Mouse (Mus musculus) stomach, embryonic 16.5 days (tissue): ENCODE measurements at regions not wholly inside any gene's neighbourhood (a gene's known extent, or its start where the extent isn't known, plus 50 kb on each side); places are given as distances from the start of the nearest gene placed in this dataset.

Experiments used
- ATAC-seq: fragments of 200-750 bp; cut with Nextera tagmentation; 2 replicates; pipeline ENCODE4 v1.8.0; 2017; ENCODE audit warnings: moderate number of reproducible peaks, moderate TSS enrichment; ENCODE audit not compliant: insufficient read depth, low FRiP score
- H3K27ac ChIP-seq: fragments of 300-500 bp; sonication (generic); 2 replicates; pipeline ENCODE4 v1.5.1; 2014; ENCODE audit warnings: low read length
- H3K27me3 ChIP-seq: fragments of 300-500 bp; sonication (generic); 2 replicates; pipeline ENCODE4 v1.6.1; 2014; ENCODE audit warnings: low read length, control low read depth, mixed read lengths; ENCODE audit not compliant: control insufficient read depth, insufficient read depth
- H3K36me3 ChIP-seq: fragments of 300-500 bp; sonication (generic); 2 replicates; pipeline ENCODE4 v1.6.1; 2014; ENCODE audit warnings: low read length; ENCODE audit not compliant: control insufficient read depth, insufficient read depth
- H3K4me1 ChIP-seq: fragments of 300-500 bp; sonication (generic); 2 replicates; pipeline ENCODE4 v1.6.1; 2014; ENCODE audit warnings: low read length, control low read depth, mixed read lengths; ENCODE audit not compliant: control insufficient read depth, insufficient read depth
- H3K4me2 ChIP-seq: fragments of 300-500 bp; sonication (generic); 2 replicates; pipeline ENCODE4 v1.6.1; 2014; ENCODE audit warnings: low read depth, low read length, mixed read lengths
- H3K4me3 ChIP-seq: fragments of 300-500 bp; sonication (generic); replicated peaks from 2 replicates; pipeline ENCODE4 v1.5.1; 2014; ENCODE audit warnings: mild to moderate bottlenecking, low read length
- H3K9ac ChIP-seq: fragments of 300-500 bp; sonication (generic); 2 replicates; pipeline ENCODE4 v1.6.1; 2014; ENCODE audit warnings: low read length
- H3K9me3 ChIP-seq: fragments of 300-500 bp; sonication (generic); replicated peaks from 2 replicates; pipeline ENCODE4 v1.6.1; 2016; ENCODE audit warnings: low read length, control low read depth; ENCODE audit not compliant: control insufficient read depth
- WGBS: fragments of 180-500 bp; shearing (Covaris S2); extraction: QIAGEN DNeasy Blood & Tissue Kit; methylation state at CpG from one replicate; pipeline ENCODE4 v1.1.7; 2014; 5-methylcytosine and 5-hydroxymethylcytosine counted together

DNA sequence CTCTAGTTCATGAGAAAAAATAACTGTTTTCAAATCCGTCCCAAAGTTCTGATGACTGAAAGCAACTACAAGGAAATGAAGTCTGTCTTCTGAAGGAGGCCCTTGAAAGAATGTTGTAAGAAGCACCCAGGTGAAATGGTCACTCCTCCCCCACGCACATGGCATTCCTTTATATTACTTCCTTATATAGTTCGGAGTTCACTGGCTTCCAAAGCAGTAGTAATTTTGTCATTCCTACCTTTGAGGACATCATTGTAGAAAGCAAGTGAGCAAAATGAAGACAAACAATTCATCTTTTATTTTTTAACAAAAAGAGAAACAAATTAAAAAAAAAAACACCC lies 115.1 kb downstream of the Bmp2 start:
- no peaks in the 10 kb centered on the region for H3K36me3 ChIP-seq
- no peak overlapping the region for H3K9ac ChIP-seq
- no peak for ATAC-seq
- H3K4me2 ChIP-seq = no peak overlapping the region
- no peak overlapping the region for H3K27ac ChIP-seq
- WGBS = 78% methylated on average over 3 of the region's 3 CpGs
- no peaks in the 10 kb centered on the region for H3K9me3 ChIP-seq
- no peaks in the 10 kb centered on the region for H3K4me1 ChIP-seq
- no peaks in the 10 kb centered on the region for H3K27me3 ChIP-seq
- no peak overlapping the region for H3K4me3 ChIP-seq

DNA sequence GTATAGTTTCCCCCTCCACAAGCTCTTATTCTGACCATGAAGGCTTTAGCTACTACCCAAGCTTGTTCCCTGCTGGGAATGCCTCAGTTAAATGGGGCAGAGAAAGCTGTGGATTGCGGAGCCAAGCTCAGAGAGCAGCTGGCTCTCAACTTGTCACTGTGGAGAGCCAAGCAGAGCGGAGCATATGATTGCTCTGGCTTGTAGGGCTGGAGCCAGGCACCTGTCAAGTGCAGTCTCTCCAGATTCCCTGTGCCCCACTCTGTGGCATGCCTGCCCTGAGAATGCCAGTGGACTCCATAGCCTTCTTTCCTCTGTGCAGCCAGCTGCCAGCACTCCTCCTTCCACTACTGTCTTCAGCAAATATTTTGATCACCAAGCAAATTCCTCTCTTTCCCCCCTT lies 117.9 kb downstream of the Bmp2 start:
- ATAC-seq = no peak
- Histone ChIP-seq H3K4me1 (no peaks in the 10 kb centered on the region), H3K27me3 (no peaks in the 10 kb centered on the region)

DNA sequence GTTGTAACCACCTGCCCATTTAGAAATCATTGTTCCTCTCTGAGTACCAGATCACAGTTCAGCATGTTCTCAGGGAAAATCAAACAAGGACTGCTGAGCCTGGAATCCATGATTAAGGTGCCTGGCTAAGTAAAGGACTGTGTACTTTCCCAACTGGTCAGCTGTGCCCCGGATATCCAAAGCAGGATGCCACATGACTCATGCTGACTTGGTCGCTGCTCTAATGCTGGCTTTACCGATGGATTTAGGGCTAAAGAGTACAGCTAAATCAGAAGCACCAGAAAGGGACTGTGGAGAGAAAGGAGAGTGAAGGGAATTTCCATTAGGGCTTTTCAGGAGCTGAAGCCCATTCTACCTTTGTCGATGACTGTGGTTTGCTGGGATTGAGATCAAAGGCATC lies 119.6 kb downstream of the Bmp2 start:
- Histone ChIP-seq H3K9me3 (no peaks in the 10 kb centered on the region), H3K4me3 (no peak overlapping the region), H3K9ac (no peak overlapping the region), H3K4me2 (no peak overlapping the region), H3K36me3 (no peaks in the 10 kb centered on the region), H3K27ac (no peak overlapping the region), H3K27me3 (no peaks in the 10 kb centered on the region), H3K4me1 (no peaks in the 10 kb centered on the region)
- WGBS = 67% methylated on average over 4 of the region's 4 CpGs
- no peak for ATAC-seq

More for the DNA sequence above, 117.9 kb downstream of the Bmp2 start:
- no peak overlapping the region for H3K4me2 ChIP-seq
- no peaks in the 10 kb centered on the region for H3K36me3 ChIP-seq
- no peak overlapping the region for H3K9ac ChIP-seq
- no peak overlapping the region for H3K27ac ChIP-seq
- H3K4me3 ChIP-seq = no peak overlapping the region
- whole genome bisulfite sequencing = 46% methylated on average over 2 of the region's 2 CpGs
- H3K9me3 ChIP-seq = no peaks in the 10 kb centered on the region

DNA sequence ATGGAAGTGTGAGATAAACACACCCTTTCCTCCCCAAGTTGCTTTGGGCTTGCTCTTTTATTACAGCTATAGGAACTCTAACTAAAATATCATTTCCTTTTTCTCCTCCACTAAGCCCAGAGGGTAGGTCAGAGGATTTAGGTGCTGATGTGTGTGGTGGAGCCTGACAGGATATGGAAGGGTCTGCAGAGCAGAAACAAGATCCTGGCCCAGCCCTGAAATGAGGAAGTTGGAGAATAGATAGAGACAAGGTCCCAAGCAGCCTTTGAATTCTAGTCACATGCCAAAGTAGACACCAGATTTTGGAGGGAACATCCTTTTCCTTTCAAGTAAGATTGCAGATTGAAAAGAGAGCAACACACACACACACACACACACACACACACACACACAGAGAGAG lies 132.4 kb downstream of the Bmp2 start:
- Histone ChIP-seq H3K27me3 (no peaks in the 10 kb centered on the region), H3K4me1 (no peaks in the 10 kb centered on the region), H3K27ac (no peak overlapping the region), H3K9ac (no peak overlapping the region), H3K4me2 (no peak overlapping the region), H3K36me3 (no peaks in the 10 kb centered on the region), H3K4me3 (no peak overlapping the region), H3K9me3 (no peaks in the 10 kb centered on the region)
- no peak for ATAC-seq

DNA sequence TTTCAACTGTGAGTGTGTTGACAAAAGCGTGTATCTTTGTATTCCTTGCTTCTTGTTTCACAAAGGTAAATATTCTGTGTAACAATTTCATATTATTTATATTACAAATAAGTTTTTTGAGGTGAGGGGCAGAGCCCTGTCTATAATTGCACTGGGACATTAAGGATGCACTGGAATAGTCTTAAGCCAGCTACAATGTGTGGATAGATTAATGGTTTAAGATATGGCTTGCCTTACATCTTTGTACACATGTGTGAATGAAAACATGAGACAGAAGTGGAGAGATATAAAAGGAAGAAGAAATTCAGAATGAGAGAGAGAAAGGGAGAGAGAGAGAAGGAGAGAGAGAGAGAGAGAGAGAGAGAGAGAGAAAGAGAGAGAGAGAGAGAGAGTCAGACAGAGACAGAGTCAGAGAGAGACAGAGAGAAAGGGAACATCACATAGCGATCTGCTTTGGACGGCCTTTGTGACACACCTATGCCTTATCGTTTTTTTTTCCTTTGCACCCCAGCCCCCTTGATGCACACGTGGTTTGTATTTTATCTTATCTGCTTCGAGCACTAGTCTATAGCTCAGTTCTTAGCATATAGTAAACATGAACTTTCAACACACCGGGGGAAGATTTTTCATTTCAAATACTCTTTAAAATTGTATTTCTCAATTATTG lies 136.3 kb downstream of the Bmp2 start:
- no peak overlapping the region for H3K27ac ChIP-seq
- H3K36me3 ChIP-seq = no peaks in the 10 kb centered on the region
- H3K4me3 ChIP-seq = no peak overlapping the region
- no peak for ATAC-seq
- H3K4me1 ChIP-seq = no peaks in the 10 kb centered on the region
- H3K27me3 ChIP-seq = no peaks in the 10 kb centered on the region
- no peak overlapping the region for H3K4me2 ChIP-seq
- 60% methylated on average over 7 of the region's 7 CpGs for WGBS
- H3K9me3 ChIP-seq = no peaks in the 10 kb centered on the region
- H3K9ac ChIP-seq = no peak overlapping the region

DNA sequence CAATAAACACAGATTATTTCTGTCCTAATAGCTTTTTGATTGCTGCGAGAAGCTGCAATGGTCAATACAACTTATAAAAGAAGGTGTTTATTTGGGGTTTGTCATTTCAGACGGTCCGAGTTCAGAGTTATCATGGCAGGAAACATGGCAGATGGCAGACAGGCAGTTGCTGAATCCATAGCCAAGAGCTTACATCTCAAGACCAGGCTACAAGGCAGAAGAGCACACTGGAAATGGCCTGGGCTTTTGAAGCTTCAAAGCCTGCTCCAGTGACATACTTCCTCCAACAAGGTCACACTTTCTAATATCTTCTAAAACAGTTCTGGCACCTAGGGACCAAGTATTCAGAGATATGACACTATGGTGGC lies 136.8 kb downstream of the Bmp2 start:
- Histone ChIP-seq H3K36me3 (no peaks in the 10 kb centered on the region), H3K27ac (no peak overlapping the region), H3K9ac (no peak overlapping the region), H3K4me3 (no peak overlapping the region), H3K27me3 (no peaks in the 10 kb centered on the region), H3K9me3 (no peaks in the 10 kb centered on the region), H3K4me2 (no peak overlapping the region), H3K4me1 (no peaks in the 10 kb centered on the region)
- 69% methylated on average over 3 of the region's 3 CpGs for WGBS
- ATAC-seq = no peak

DNA sequence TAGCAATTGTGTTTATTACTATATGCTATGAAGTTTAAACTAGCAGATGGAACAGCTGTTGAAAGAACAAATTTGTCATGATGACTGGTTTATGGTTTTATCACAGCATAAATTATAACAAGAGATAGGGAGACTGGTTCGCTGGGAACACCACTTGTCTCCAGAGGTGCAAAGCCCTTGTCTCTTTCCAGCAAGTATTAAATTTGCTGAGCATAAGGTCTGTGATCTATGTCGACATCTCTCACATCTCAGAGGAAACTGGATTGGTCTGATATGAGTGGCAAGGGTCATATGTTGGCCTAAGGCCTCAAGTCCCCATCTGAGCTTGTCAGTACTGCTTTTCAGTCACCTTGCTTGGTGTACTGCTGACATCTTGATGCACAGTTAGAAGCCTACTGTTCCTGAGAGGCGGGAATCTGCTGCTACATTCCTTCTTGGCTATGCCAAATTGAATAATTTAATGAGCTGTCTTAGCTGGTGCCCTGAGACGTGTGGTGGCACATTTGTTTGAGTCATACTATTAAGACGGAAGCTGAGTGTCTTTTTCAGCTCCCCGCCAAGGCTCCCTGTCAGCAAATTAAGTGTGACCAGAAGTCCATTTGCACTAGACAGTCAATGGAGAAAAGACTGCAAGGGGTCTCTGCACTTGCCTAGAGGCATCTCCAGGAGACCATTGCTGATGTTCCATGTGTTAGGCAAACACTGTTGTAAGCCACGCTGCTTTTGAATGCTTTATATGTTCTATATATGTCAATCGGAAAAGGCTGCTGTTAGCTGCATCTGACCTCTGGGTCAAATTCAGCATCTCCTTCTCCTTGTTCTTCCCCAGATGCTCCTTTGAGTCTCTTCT lies 157.0 kb downstream of the Bmp2 start:
- Histone ChIP-seq H3K4me1 (no peaks in the 10 kb centered on the region), H3K4me2 (no peak overlapping the region), H3K36me3 (no peaks in the 10 kb centered on the region), H3K27ac (no peak overlapping the region), H3K27me3 (no peaks in the 10 kb centered on the region), H3K4me3 (no peak overlapping the region), H3K9ac (no peak overlapping the region), H3K9me3 (no peaks in the 10 kb centered on the region)
- WGBS = 66% methylated on average over 8 of the region's 8 CpGs
- ATAC-seq = no peak

DNA sequence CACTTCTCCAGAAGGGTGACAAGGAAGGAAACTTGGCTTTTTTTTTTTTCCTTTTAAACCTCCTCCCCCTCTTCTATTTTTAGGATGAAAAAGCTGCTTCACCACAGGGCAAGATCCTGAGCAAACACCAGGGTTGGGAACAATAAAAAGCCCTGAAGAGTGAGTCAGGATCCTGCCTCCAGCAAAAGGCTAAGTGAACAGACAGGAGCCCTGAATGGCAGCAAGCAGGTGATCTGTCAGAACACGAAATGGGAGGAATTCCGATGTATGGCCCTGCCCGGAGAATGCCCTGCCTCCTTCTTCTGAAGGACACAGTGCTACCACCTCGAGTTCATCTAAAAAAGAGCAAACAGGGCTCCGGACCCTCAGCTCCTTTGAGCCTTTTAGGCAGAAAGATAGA lies 164.3 kb downstream of the Bmp2 start:
- 44% methylated on average over 5 of the region's 5 CpGs for whole genome bisulfite sequencing
- H3K27ac ChIP-seq = peak overlapping the region; percentile 73; the same call in 1 of the 2 replicates
- ATAC-seq = no peak

DNA sequence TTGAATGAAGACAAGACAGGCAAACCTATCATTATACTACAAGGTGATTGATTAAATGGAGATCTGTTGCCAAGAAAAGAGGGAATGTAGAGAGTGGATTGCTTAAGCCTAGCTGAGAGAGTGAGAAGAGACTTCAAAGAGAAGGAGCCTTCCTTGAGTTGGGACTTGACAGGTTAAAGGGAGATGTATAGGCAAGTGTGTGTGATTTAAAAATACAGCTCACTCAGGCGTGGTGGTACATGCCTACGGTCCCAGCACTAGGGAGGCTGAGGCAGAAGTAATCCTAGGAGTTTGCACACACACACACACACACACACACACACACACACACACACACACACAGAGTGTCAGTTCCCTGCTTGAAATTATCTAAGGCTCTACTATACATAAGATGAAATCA lies 165.1 kb downstream of the Bmp2 start:
- WGBS = 57% methylated on average over 2 of the region's 2 CpGs
- H3K27ac ChIP-seq = peak overlapping the region; percentile 73; the same call in 1 of the 2 replicates
- 0 out of 2 replicates have a peak, but pooled peaks have one; percentile 40 for ATAC-seq
- no peak overlapping the region for H3K4me2 ChIP-seq
- H3K36me3 ChIP-seq = no peaks in the 10 kb centered on the region
- no peaks in the 10 kb centered on the region for H3K9me3 ChIP-seq
- no peaks in the 10 kb centered on the region for H3K27me3 ChIP-seq
- no peaks in the 10 kb centered on the region for H3K4me1 ChIP-seq
- no peak overlapping the region for H3K4me3 ChIP-seq
- no peak overlapping the region for H3K9ac ChIP-seq

More for the DNA sequence above, 164.3 kb downstream of the Bmp2 start:
- Histone ChIP-seq H3K4me2 (0 out of 2 replicates have a peak overlapping the region, but pooled peaks have one; percentile 4), H3K27me3 (no peaks in the 10 kb centered on the region), H3K4me1 (no peaks in the 10 kb centered on the region), H3K4me3 (no peak overlapping the region), H3K36me3 (no peaks in the 10 kb centered on the region), H3K9me3 (no peaks in the 10 kb centered on the region), H3K9ac (no peak overlapping the region)
